Mouse (Mus musculus) forebrain, embryonic 15.5 days (tissue): Measurements from ENCODE around the gene Lrrc56. TPM values are rescaled to one million over a fixed set of nuclear protein-coding genes. Genes with fewer than 3 reads are reported as not detected.

Source experiments
- ATAC-seq: fragments of 200-750 bp; cut with Nextera tagmentation; replicated peaks from 2 replicates; pipeline ENCODE4 v1.8.0; 2017; ENCODE audit warnings: mild to moderate bottlenecking, moderate TSS enrichment, moderate library complexity
- H3K27ac ChIP-seq: fragments of 300-500 bp; sonication (generic); replicated peaks from 2 replicates; pipeline ENCODE4 v1.5.1; 2015; ENCODE audit warnings: mild to moderate bottlenecking, inconsistent platforms
- H3K27me3 ChIP-seq: fragments of 300-500 bp; sonication (generic); 2 replicates; pipeline ENCODE4 v1.6.1; 2015; ENCODE audit warnings: inconsistent platforms
- H3K36me3 ChIP-seq: fragments of 300-500 bp; sonication (generic); 2 replicates; pipeline ENCODE4 v1.6.1; 2015; ENCODE audit warnings: mild to moderate bottlenecking, inconsistent platforms
- H3K4me1 ChIP-seq: fragments of 300-500 bp; sonication (generic); 2 replicates; pipeline ENCODE4 v1.6.1; 2015; ENCODE audit warnings: inconsistent platforms
- H3K4me2 ChIP-seq: fragments of 300-500 bp; sonication (generic); replicated peaks from 2 replicates; pipeline ENCODE4 v1.6.1; 2015; ENCODE audit warnings: mild to moderate bottlenecking, inconsistent platforms
- H3K4me3 ChIP-seq: fragments of 300-500 bp; sonication (generic); 2 replicates; pipeline ENCODE4 v1.5.1; 2015; ENCODE audit warnings: mild to moderate bottlenecking, inconsistent platforms
- H3K9ac ChIP-seq: fragments of 300-500 bp; sonication (generic); replicated peaks from 2 replicates; pipeline ENCODE4 v1.6.1; 2015; ENCODE audit warnings: mild to moderate bottlenecking, inconsistent platforms
- H3K9me3 ChIP-seq: fragments of 300-500 bp; sonication (generic); 2 replicates; pipeline ENCODE4 v1.6.1; 2016; ENCODE audit warnings: inconsistent platforms
- WGBS: fragments of 180-500 bp; shearing (Covaris S2); methylation state at CpG from one replicate; pipeline ENCODE4 v1.1.7; 2015; ENCODE audit warnings: mixed read lengths; 5-methylcytosine and 5-hydroxymethylcytosine counted together
- polyA plus RNA-seq: library from polyadenylated mRNA; unstranded; fragments of >200 nt; fragmentation: Nextera tagmentation; extraction: Ambion mirVana; gene quantifications from 2 replicates; pipeline ENCODE4 v1.2.1, GENCODE M21; 2015

Lrrc56 gene
- polyA plus RNA-seq, result 10.3 and 12.7 TPM in 2 replicates

DNA sequence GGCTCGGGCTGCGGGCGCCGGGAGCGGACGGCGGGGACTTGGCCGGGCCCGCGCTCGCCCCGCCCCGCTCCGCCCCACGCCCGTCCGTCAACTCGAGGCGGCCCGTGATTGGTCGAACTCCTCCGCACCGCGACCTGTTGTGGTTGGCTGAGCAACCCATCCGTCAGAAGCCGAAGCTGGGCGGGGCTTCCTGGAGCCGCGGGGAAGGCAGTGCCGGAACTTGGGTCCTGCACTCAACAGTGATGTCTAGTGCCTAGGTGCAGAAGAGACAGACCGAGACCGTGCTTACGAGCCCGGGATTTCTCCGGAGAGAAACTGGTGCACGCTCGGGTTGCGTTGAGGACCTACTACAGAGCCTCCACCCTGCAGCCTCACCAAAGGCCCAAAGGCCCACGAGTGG is at the start of gene Lrrc56, which contains the start of gene Hras:
Lrrc56 (plus strand) TSS at position 210 of the 400 bp plus-strand sequence.
Hras (minus strand) TSS at position 58 of the 400 bp plus-strand sequence.
- under 1% methylated on average over 26 of the region's 39 CpGs for WGBS
- H3K4me2 ChIP-seq, result peak within 1 kb of the TSS; percentile 100
- no peaks in the 10 kb centered on the region for H3K27me3 ChIP-seq
- H3K27ac ChIP-seq, result peak within 1 kb of the TSS; percentile 84
- peak; percentile 94 for ATAC-seq
- peaks cover 29% of the 10 kb centered on the region for H3K36me3 ChIP-seq
- peak within 1 kb of the TSS; percentile 84 for H3K9ac ChIP-seq
- H3K9me3 ChIP-seq, result no peaks in the 10 kb centered on the region
- H3K4me3 ChIP-seq, result peak within 1 kb of the TSS; percentile 97
- H3K4me1 ChIP-seq, result peaks cover 31% of the 10 kb centered on the region

DNA sequence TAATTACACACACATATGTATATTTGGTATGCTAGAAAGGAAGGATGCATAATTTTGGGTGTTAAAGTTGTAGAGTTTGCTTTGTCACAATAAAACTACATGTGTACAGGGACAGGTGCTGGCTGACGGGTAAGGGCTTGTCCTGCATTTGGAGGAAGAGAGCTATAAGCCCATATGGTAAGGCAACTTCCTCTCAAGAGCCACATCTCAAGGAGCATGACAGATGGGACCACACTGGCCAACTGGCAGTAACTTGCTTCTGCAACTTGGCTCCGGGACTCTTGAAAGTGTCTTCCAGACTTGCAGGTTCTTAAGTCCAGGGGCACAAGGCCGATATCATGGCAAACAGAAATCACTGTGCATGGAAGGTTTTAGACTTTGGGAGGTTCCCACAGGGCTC is 49.3 kb upstream of the Lrrc56 start:
- no peak overlapping the region for H3K27ac ChIP-seq
- no peaks in the 10 kb centered on the region for H3K9me3 ChIP-seq
- H3K4me3 ChIP-seq, result no peak overlapping the region
- H3K9ac ChIP-seq, result no peak overlapping the region
- H3K4me1 ChIP-seq, result no peaks in the 10 kb centered on the region
- WGBS, result 87% methylated on average over 3 of the region's 3 CpGs
- H3K36me3 ChIP-seq, result peaks cover 8% of the 10 kb centered on the region; the same call in 1 of the 2 replicates
- ATAC-seq, result no peak
- no peaks in the 10 kb centered on the region for H3K27me3 ChIP-seq
- no peak overlapping the region for H3K4me2 ChIP-seq

DNA sequence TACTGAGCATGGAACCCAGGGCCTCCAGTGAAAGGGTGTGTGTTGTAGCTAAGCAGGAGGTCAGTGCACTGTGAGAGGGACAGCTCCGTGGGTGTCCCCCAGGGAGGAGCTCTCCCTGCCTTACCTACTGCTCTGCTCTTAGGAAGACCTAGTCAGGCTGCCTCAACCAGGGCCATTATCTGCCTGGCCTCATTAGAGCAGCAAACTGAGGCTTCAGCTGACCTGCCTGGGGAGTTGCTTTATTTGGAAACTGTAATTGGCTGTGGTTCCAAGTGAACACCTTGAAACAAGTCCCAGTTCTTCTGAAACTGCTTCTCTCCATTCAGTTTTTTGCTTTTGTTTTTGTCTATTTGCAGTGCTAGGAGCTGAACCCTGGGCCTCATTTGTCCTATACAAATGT is 48.6 kb upstream of the Lrrc56 start:
- WGBS, result 53% methylated on average over 1 of the region's 1 CpGs
- peaks cover 8% of the 10 kb centered on the region; the same call in 1 of the 2 replicates for H3K36me3 ChIP-seq
- no peaks in the 10 kb centered on the region for H3K4me1 ChIP-seq
- H3K9ac ChIP-seq, result no peak overlapping the region
- no peak overlapping the region for H3K4me2 ChIP-seq
- H3K27ac ChIP-seq, result no peak overlapping the region
- H3K9me3 ChIP-seq, result no peaks in the 10 kb centered on the region
- ATAC-seq, result no peak
- H3K27me3 ChIP-seq, result no peaks in the 10 kb centered on the region
- no peak overlapping the region for H3K4me3 ChIP-seq

DNA sequence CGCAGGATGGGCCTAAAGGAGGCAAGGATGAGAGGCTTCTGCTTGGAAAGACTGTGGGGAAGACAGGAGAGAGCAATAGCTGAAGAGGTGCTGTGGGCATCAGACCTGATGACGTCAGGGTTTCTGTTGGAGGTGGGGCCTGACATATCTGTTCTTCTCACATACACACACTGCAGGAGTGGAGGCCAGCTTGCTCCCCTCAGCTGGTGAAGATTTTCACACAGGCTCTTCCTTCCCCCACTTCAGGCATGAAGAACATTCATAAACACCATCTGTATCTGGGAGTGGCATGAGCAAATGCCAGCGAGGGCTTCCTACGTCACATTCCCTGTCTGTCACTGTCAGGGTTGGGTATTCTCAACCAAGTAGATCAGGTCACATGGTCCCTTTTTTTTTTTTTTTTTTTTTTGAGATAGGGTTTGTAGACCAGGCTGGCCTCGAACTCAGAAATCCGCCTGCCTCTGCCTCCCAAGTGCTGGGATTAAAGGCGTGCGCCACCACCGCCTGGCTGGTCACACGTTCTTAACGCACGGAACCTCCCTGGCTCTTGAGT is 47.8 kb upstream of the Lrrc56 start:
- H3K4me2 ChIP-seq, result no peak overlapping the region
- no peaks in the 10 kb centered on the region for H3K9me3 ChIP-seq
- H3K36me3 ChIP-seq, result peaks cover 6% of the 10 kb centered on the region; the same call in 1 of the 2 replicates
- 89% methylated on average over 12 of the region's 12 CpGs for WGBS
- H3K9ac ChIP-seq, result no peak overlapping the region
- no peak overlapping the region for H3K4me3 ChIP-seq
- H3K27ac ChIP-seq, result no peak overlapping the region
- no peaks in the 10 kb centered on the region for H3K4me1 ChIP-seq
- ATAC-seq, result no peak
- H3K27me3 ChIP-seq, result no peaks in the 10 kb centered on the region

DNA sequence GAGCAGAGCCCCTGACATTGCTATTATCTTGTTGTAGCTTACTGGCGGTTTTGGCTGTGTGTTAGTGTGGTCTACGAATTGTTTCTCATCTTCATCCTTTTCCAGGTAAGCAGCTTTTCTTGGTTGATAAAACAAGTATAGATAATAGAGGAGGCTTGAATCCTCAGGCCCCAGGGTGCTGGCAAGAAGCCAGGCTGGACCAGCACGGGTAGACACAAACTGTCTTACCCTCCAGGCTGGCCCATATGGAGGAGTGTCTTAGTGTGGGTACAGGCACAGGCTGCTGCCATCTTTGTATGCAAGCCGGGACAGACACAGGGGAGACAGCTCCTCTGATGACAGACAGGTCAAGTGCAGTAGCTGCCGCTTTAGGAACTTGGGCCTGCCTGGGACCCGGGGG is 46.9 kb upstream of the Lrrc56 start:
- Histone ChIP-seq H3K9me3 (no peaks in the 10 kb centered on the region), H3K9ac (no peak overlapping the region), H3K4me3 (no peak overlapping the region), H3K4me1 (no peaks in the 10 kb centered on the region), H3K27me3 (no peaks in the 10 kb centered on the region), H3K36me3 (0 out of 2 replicates have a peak, but pooled peaks cover 4% of the 10 kb centered on the region), H3K4me2 (no peak overlapping the region), H3K27ac (no peak overlapping the region)
- ATAC-seq, result no peak
- 66% methylated on average over 6 of the region's 6 CpGs for WGBS

DNA sequence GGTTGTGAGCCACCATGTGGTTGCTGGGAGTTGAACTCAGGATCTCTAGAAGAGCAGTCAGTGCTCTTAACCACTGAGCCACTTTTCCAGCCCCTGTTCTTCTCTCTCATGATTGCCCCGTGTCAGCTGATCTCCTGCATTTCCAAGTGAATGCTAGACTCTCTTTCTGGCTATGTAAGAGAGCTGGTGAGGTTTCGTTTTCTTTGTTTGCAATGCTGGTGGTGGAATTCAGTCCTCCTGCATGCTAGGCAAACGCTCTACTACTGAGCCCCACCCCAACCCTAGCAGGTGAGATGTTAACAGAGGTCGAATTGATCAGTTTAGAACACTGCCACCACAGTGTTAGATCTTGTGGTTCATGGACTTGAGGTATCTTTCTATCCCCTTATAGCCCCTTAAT is 45.3 kb upstream of the Lrrc56 start:
- H3K4me2 ChIP-seq, result no peak overlapping the region
- H3K36me3 ChIP-seq, result peaks cover 4% of the 10 kb centered on the region; the same call in 1 of the 2 replicates
- no peaks in the 10 kb centered on the region for H3K27me3 ChIP-seq
- no peak overlapping the region for H3K9ac ChIP-seq
- H3K27ac ChIP-seq, result no peak overlapping the region
- H3K9me3 ChIP-seq, result no peaks in the 10 kb centered on the region
- H3K4me1 ChIP-seq, result no peaks in the 10 kb centered on the region
- H3K4me3 ChIP-seq, result no peak overlapping the region
- 81% methylated on average over 4 of the region's 4 CpGs for WGBS
- ATAC-seq, result no peak

DNA sequence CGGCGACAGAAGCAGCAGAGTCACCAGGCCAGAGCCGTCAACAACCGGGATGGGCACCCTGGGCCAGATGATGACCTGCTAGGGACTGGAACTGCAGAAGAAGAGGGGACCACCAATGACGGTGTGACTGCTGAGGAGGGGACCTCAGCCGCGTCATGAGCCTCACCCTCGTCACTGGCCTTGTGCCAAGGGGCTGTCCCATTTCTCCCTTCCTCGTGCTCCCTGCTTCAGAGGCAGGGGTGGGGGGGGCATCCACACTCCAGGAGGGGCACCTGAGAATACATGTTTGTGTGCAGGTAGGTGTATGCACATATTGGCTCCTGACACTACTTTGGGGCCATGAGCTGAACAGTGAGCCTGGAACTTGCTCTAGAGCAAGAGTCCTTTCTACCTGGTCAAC is 38.6 kb upstream of the Lrrc56 start:
- Histone ChIP-seq H3K9me3 (no peaks in the 10 kb centered on the region), H3K4me2 (no peak overlapping the region), H3K27ac (no peak overlapping the region), H3K27me3 (no peaks in the 10 kb centered on the region), H3K9ac (no peak overlapping the region), H3K4me1 (no peaks in the 10 kb centered on the region), H3K4me3 (no peak overlapping the region), H3K36me3 (peaks cover 17% of the 10 kb centered on the region)
- no peak for ATAC-seq
- 82% methylated on average over 9 of the region's 9 CpGs for WGBS

DNA sequence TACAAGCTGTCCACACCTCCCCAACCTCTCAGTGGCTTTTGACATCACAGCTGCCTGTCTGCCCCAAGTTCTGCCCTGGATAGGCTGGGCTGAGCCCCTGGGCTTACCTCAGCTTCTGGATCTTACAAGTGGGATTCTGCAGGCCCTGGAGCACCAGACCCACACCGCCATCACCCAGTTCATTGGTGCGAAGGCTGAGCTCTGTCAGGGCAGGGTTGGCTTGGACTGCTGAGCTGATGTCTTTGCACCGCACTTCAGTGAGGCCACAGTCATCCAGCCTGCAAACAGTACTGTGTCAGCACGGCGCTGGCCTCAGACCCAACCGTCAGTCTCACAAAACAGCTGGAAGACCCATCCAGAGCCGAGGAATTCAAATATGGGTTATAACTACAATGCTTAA is 29.6 kb upstream of the Lrrc56 start:
- Histone ChIP-seq H3K36me3 (peaks cover 17% of the 10 kb centered on the region), H3K27ac (no peak overlapping the region), H3K9me3 (no peaks in the 10 kb centered on the region), H3K9ac (no peak overlapping the region), H3K4me3 (no peak overlapping the region), H3K4me2 (no peak overlapping the region), H3K27me3 (no peaks in the 10 kb centered on the region), H3K4me1 (peaks cover 16% of the 10 kb centered on the region)
- no peak for ATAC-seq
- 97% methylated on average over 7 of the region's 7 CpGs for WGBS

DNA sequence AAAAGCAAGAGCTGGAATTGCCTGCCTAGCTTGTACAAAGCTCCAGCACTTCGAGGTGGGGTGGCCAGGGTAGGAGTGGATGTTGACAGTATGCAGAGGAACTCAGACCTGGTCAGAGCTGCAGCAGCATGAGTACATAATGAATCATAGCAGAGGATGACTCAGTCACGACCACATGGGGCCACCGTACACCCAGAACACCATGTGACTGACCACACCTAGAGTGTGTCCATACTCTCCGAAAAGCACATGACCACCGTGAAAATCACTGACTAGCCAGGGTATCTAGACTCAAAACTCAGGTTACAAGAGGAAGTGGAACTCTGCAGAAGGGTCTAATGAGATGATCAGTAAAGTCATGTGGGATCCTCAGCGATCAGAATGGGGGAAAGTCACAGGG is 29.1 kb upstream of the Lrrc56 start:
- WGBS, result 90% methylated on average over 6 of the region's 6 CpGs
- Histone ChIP-seq H3K9me3 (no peaks in the 10 kb centered on the region), H3K4me1 (peaks cover 17% of the 10 kb centered on the region), H3K4me2 (no peak overlapping the region), H3K36me3 (peaks cover 17% of the 10 kb centered on the region), H3K9ac (no peak overlapping the region), H3K27me3 (no peaks in the 10 kb centered on the region), H3K4me3 (no peak overlapping the region), H3K27ac (no peak overlapping the region)
- no peak for ATAC-seq

DNA sequence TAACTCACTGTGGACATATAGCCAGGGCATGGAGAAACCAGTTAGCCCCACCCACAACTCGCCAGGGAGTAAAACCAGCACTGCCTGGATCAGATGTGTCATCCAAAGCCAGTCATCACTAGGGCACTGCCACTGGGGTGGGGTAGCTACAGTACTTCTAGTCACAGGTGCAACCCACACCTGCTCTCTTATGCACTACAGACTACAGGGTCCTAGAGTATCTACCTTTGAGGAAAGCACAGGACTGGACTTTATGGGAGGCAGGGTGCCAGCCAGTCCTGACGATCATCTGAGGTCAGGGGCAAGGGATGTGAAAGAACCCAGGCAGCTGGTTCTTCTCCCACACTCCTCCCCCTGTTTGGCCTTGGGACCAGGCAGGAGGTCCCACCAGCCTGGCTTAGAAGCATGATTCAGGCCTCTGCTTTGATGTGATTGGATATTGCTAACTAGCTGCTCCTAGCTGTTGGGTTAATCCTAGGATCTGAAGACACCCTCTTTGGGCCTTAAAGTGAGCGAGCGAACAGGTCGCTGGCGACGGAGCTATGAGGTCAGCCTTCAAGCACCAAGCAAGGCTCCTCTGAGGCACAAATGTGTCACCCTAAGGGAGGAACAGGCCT is 25.9 kb upstream of the Lrrc56 start:
- Histone ChIP-seq H3K27me3 (no peaks in the 10 kb centered on the region), H3K4me3 (peak overlapping the region; percentile 34), H3K27ac (no peak overlapping the region), H3K4me2 (peak overlapping the region; percentile 43), H3K9me3 (no peaks in the 10 kb centered on the region), H3K9ac (peak overlapping the region; percentile 37), H3K4me1 (peaks cover 19% of the 10 kb centered on the region), H3K36me3 (no peaks in the 10 kb centered on the region)
- no peak for ATAC-seq
- 18% methylated on average over 7 of the region's 7 CpGs for WGBS

DNA sequence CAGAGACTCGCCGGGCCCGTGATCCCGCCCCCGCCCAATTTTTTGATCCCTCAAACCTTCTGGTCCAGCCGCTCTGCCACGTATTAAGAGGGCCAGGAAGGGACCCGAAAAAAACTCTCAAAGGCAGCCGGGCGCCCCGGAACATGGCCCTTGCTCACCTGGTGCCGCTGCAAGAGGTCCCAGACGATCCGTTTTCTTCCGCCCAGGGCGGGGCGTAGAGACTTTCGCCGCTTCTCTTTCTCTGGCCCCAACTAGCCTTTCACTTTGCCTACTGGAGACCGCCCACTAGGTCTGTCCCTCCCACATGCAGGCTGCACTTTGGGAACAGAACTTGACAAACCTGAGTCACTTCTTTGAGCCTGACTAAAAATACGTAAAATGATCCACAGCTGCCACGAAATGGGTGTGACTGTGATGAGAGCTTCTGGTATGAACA is 25.4 kb upstream of the Lrrc56 start:
- Histone ChIP-seq H3K27me3 (no peaks in the 10 kb centered on the region), H3K9ac (peak overlapping the region; percentile 37), H3K36me3 (no peaks in the 10 kb centered on the region), H3K27ac (no peak overlapping the region), H3K4me3 (peak overlapping the region; percentile 34), H3K9me3 (no peaks in the 10 kb centered on the region), H3K4me2 (peak overlapping the region; percentile 43), H3K4me1 (peaks cover 25% of the 10 kb centered on the region)
- ATAC-seq, result no peak
- WGBS, result 6% methylated on average over 22 of the region's 22 CpGs

DNA sequence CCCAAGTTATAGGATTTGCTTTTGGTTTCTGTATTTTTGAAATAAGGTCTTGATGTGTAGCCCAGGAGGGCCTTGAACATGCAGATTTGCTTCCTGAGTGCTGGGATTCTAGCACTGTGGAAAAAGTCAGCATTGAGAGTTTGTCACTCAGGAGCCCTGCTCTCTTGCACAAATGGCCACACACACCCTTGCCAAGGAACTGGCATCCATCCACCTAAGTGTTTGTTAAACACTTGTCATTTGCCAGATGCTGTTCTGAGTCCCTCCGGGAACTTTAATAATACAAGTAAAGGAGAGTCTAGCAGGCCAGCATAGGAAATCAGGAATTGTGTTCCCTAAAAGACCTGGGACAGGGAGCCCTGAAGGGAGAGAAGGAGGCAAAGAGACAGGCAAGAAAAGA is 24.7 kb upstream of the Lrrc56 start:
- H3K36me3 ChIP-seq, result no peaks in the 10 kb centered on the region
- no peak overlapping the region for H3K4me3 ChIP-seq
- 34% methylated on average over 1 of the region's 1 CpGs for WGBS
- no peak overlapping the region for H3K4me2 ChIP-seq
- H3K27ac ChIP-seq, result no peak overlapping the region
- H3K27me3 ChIP-seq, result no peaks in the 10 kb centered on the region
- no peak for ATAC-seq
- H3K9ac ChIP-seq, result no peak overlapping the region
- peaks cover 25% of the 10 kb centered on the region for H3K4me1 ChIP-seq
- no peaks in the 10 kb centered on the region for H3K9me3 ChIP-seq

DNA sequence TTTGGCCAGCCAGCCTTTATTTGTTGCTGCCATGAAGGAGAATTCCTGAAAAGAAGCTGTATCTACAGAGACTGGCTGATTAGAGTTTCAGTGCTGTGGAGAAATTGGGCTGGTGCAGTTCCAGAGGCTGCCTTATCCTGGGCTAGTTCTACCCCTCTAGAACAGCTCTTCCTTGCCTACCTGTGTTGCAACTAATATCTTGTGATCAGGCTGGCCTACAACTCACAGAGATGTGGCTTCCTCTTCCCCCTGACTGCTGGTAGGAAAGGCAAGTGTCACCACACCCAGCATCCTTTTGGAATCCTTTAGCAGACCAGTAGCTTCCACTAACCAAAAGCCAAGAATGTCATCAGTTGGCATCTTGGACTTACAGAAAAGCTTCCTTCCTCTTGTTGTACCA is 24.1 kb upstream of the Lrrc56 start:
- H3K4me2 ChIP-seq, result no peak overlapping the region
- no peak overlapping the region for H3K9ac ChIP-seq
- no peak for ATAC-seq
- no peaks in the 10 kb centered on the region for H3K27me3 ChIP-seq
- peaks cover 25% of the 10 kb centered on the region for H3K4me1 ChIP-seq
- no peaks in the 10 kb centered on the region for H3K36me3 ChIP-seq
- no peak overlapping the region for H3K27ac ChIP-seq
- no peak overlapping the region for H3K4me3 ChIP-seq
- H3K9me3 ChIP-seq, result no peaks in the 10 kb centered on the region
